Mouse (Mus musculus) midbrain, embryonic 11.5 days (tissue): ENCODE results near the gene Usp46. TPM values are rescaled to one million over a fixed set of nuclear protein-coding genes. Genes with fewer than 3 reads are reported as not detected.
"Not testable (repeated sequence)": the region's sequence is repeated elsewhere in the genome, so short reads cannot be mapped to it uniquely, and the experiment has no call there.

Source experiments
- ATAC-seq: fragments of 200-750 bp; cut with Nextera tagmentation; 2 replicates; pipeline ENCODE4 v1.8.0; 2017; ENCODE audit warnings: moderate TSS enrichment, moderate library complexity; ENCODE audit not compliant: low FRiP score
- DNase-seq: peaks from one replicate; pipeline ENCODE4 v3.0.0; 2015; ENCODE audit warnings: low spot score; ENCODE audit errors: missing footprints
- H3K27ac ChIP-seq: fragments of 300-500 bp; sonication (generic); 2 replicates; pipeline ENCODE4 v1.5.1; 2014; ENCODE audit warnings: low read depth, low read length
- H3K27me3 ChIP-seq: fragments of 300-500 bp; sonication (generic); 2 replicates; pipeline ENCODE4 v1.6.1; 2014; ENCODE audit warnings: mild to moderate bottlenecking, low read length, moderate library complexity, mixed read lengths; ENCODE audit not compliant: control insufficient read depth, insufficient read depth
- H3K36me3 ChIP-seq: fragments of 300-500 bp; sonication (generic); 2 replicates; pipeline ENCODE4 v1.6.1; 2014; ENCODE audit warnings: mild to moderate bottlenecking, low read length, moderate library complexity, mixed read lengths; ENCODE audit not compliant: control insufficient read depth, insufficient read depth
- H3K4me1 ChIP-seq: fragments of 300-500 bp; sonication (generic); 2 replicates; pipeline ENCODE4 v1.6.1; 2014; ENCODE audit warnings: low read length; ENCODE audit not compliant: control insufficient read depth, insufficient read depth
- H3K4me2 ChIP-seq: fragments of 300-500 bp; sonication (generic); 2 replicates; pipeline ENCODE4 v1.6.1; 2014; ENCODE audit warnings: mild to moderate bottlenecking, moderate library complexity
- H3K4me3 ChIP-seq: fragments of 300-500 bp; sonication (generic); 2 replicates; pipeline ENCODE4 v1.5.1; 2014; ENCODE audit warnings: low read depth, low read length
- H3K9ac ChIP-seq: fragments of 300-500 bp; sonication (generic); 2 replicates; pipeline ENCODE4 v1.6.1; 2014; ENCODE audit warnings: low read length
- H3K9me3 ChIP-seq: fragments of 300-500 bp; sonication (generic); 2 replicates; pipeline ENCODE4 v1.6.1; 2016; ENCODE audit warnings: low read length; ENCODE audit not compliant: control insufficient read depth
- WGBS: fragments of 180-500 bp; shearing (Covaris S2); extraction: QIAGEN DNeasy Blood & Tissue Kit; methylation state at CpG from one replicate; pipeline ENCODE4 v1.1.7; 2014; 5-methylcytosine and 5-hydroxymethylcytosine counted together
- polyA plus RNA-seq: library from polyadenylated mRNA; unstranded; fragments of >200 nt; fragmentation: Nextera tagmentation; extraction: Ambion mirVana; gene quantifications from 2 replicates; pipeline ENCODE4 v1.2.1, GENCODE M21; 2014

Gene Usp46
- polyA plus RNA-seq, 1 experiment from 2014 or later, result 35.6 TPM

- H3K9ac ChIP-seq, result no peak overlapping the region
- 89% methylated on average over 3 of the region's 3 CpGs for WGBS
- no peaks in the 10 kb centered on the region for H3K27me3 ChIP-seq
- no peaks in the 10 kb centered on the region for H3K36me3 ChIP-seq
- H3K4me1 ChIP-seq, result no peaks in the 10 kb centered on the region
- H3K4me2 ChIP-seq, result no peak overlapping the region
- ATAC-seq, result no peak
- DNase-seq, result no peak
- H3K4me3 ChIP-seq, result no peak overlapping the region
- no peaks in the 10 kb centered on the region for H3K9me3 ChIP-seq
- no peak overlapping the region for H3K27ac ChIP-seq
Observed at GRCm38 (mm10) chr5:73989532-73989931, 78.7 kb downstream of the Usp46 start.

- 82% methylated on average over 13 of the region's 13 CpGs for WGBS
- Histone ChIP-seq H3K4me3 (no peak overlapping the region), H3K4me2 (no peak overlapping the region), H3K9ac (no peak overlapping the region), H3K27ac (no peak overlapping the region), H3K9me3 (no peaks in the 10 kb centered on the region), H3K4me1 (no peaks in the 10 kb centered on the region), H3K36me3 (no peaks in the 10 kb centered on the region), H3K27me3 (no peaks in the 10 kb centered on the region)
- ATAC-seq (no peak), DNase-seq (no peak)
Observed at GRCm38 (mm10) chr5:73987777-73988560, 80.3 kb downstream of the Usp46 start.

- H3K4me1 ChIP-seq, result no peaks in the 10 kb centered on the region
- ATAC-seq (no peak), DNase-seq (no peak)
- H3K4me3 ChIP-seq, result no peak overlapping the region
- H3K4me2 ChIP-seq, result no peak overlapping the region
- no peak overlapping the region for H3K27ac ChIP-seq
- no peaks in the 10 kb centered on the region for H3K27me3 ChIP-seq
- no peaks in the 10 kb centered on the region for H3K9me3 ChIP-seq
- H3K9ac ChIP-seq, result no peak overlapping the region
- H3K36me3 ChIP-seq, result no peaks in the 10 kb centered on the region
- 88% methylated on average over 11 of the region's 11 CpGs for WGBS
Observed at GRCm38 (mm10) chr5:73977426-73977825, 90.8 kb downstream of the Usp46 start.

GRCm38 (mm10) chr5:73971701-73972100, 96.5 kb downstream of the Usp46 start:
- no peaks in the 10 kb centered on the region for H3K36me3 ChIP-seq
- no peak overlapping the region for H3K4me2 ChIP-seq
- H3K9ac ChIP-seq, result no peak overlapping the region
- H3K4me1 ChIP-seq, result no peaks in the 10 kb centered on the region
- DNase-seq, result no peak
- H3K9me3 ChIP-seq, result no peaks in the 10 kb centered on the region
- no peak overlapping the region for H3K4me3 ChIP-seq
- no peaks in the 10 kb centered on the region for H3K27me3 ChIP-seq
- ATAC-seq, result no peak
- 94% methylated on average over 5 of the region's 5 CpGs for WGBS
- H3K27ac ChIP-seq, result no peak overlapping the region

- H3K36me3 ChIP-seq, result no peaks in the 10 kb centered on the region
- H3K27me3 ChIP-seq, result no peaks in the 10 kb centered on the region
- no peak overlapping the region for H3K27ac ChIP-seq
- WGBS, result 74% methylated on average over 7 of the region's 7 CpGs
- DNase-seq (no peak), ATAC-seq (no peak)
- H3K4me1 ChIP-seq, result no peaks in the 10 kb centered on the region
- H3K4me2 ChIP-seq, result no peak overlapping the region
- no peak overlapping the region for H3K4me3 ChIP-seq
- H3K9me3 ChIP-seq, result no peaks in the 10 kb centered on the region
- no peak overlapping the region for H3K9ac ChIP-seq
Observed at GRCm38 (mm10) chr5:73970024-73970628, 98.1 kb downstream of the Usp46 start.

- no peak for DNase-seq
- Histone ChIP-seq H3K36me3 (no peaks in the 10 kb centered on the region), H3K4me1 (no peaks in the 10 kb centered on the region), H3K27ac (no peak overlapping the region), H3K27me3 (no peaks in the 10 kb centered on the region), H3K9ac (no peak overlapping the region), H3K4me2 (no peak overlapping the region), H3K9me3 (no peaks in the 10 kb centered on the region), H3K4me3 (no peak overlapping the region)
- WGBS, result 90% methylated on average over 8 of the region's 8 CpGs
- no peak for ATAC-seq
Observed at GRCm38 (mm10) chr5:73969338-73969737, 98.9 kb downstream of the Usp46 start.

GRCm38 (mm10) chr5:73959779-73960178, 108.5 kb downstream of the Usp46 start:
- H3K36me3 ChIP-seq, result no peaks in the 10 kb centered on the region
- H3K4me3 ChIP-seq, result no peak overlapping the region
- no peak for DNase-seq
- H3K9ac ChIP-seq, result no peak overlapping the region
- WGBS, result 58% methylated on average over 7 of the region's 7 CpGs
- no peaks in the 10 kb centered on the region for H3K27me3 ChIP-seq
- no peaks in the 10 kb centered on the region for H3K4me1 ChIP-seq
- H3K27ac ChIP-seq, result no peak overlapping the region
- ATAC-seq, result no peak
- no peaks in the 10 kb centered on the region for H3K9me3 ChIP-seq
- H3K4me2 ChIP-seq, result no peak overlapping the region

GRCm38 (mm10) chr5:73958614-73959013, 109.6 kb downstream of the Usp46 start:
- not testable (repeated sequence) for H3K9ac ChIP-seq, H3K4me1 ChIP-seq, H3K27ac ChIP-seq, H3K27me3 ChIP-seq, H3K4me2 ChIP-seq, H3K4me3 ChIP-seq, DNase-seq, H3K9me3 ChIP-seq, H3K36me3 ChIP-seq, ATAC-seq
- WGBS, result 96% methylated on average over 5 of the region's 5 CpGs

GRCm38 (mm10) chr5:73958096-73958495, 110.1 kb downstream of the Usp46 start:
- Histone ChIP-seq H3K4me1 (no peaks in the 10 kb centered on the region), H3K27me3 (no peaks in the 10 kb centered on the region), H3K9me3 (no peaks in the 10 kb centered on the region), H3K9ac (no peak overlapping the region), H3K4me3 (no peak overlapping the region), H3K4me2 (no peak overlapping the region), H3K27ac (no peak overlapping the region), H3K36me3 (no peaks in the 10 kb centered on the region)
- 88% methylated on average over 5 of the region's 5 CpGs for WGBS
- ATAC-seq, result no peak
- no peak for DNase-seq
